Mouse (Mus musculus) ES-Bruce4 (cell line): ENCODE measurements around the gene Cacna1e.

ENCODE experiments used
- CTCF ChIP-seq: IDR thresholded peaks from one replicate; pipeline ENCODE4 v1.8.1; 2011; ENCODE audit warnings: low read depth, low read length
- POLR2A ChIP-seq: IDR thresholded peaks from one replicate; pipeline ENCODE4 v1.8.1; 2011; ENCODE audit warnings: low read length; ENCODE audit not compliant: insufficient read depth

GRCm38 (mm10) chr1:154635766-154636165, 248.5 kb downstream of the Cacna1e start:
- TF ChIP-seq POLR2A (no peak), CTCF (no peak)
